In genomic region chr7:109566327-109566726, GRCm38 (mm10) we compare ENCODE assay signal across 22 mouse cellular contexts. TPM values are rescaled to one million over a fixed set of nuclear protein-coding genes. Genes with fewer than 3 reads are reported as not detected.
A peak's percentile ranks its signal among the peaks of the same experiment; 100 is the strongest.
DNase-seq lines count a peak whose midpoint lies in the region; ATAC-seq and TF ChIP-seq lines count a peak whose summit lies in the region.
"Had no signal": no experiment of that assay in that cellular context is flagged by ENCODE, and none has a peak within 500 bp of the region (broad histone marks: within the 10 kb centered on the region; RNA-seq: fewer than 3 reads in every experiment).

No protein-coding gene starts in this region.

- DNase-seq in heart, adult 2 months, result no peak
- DNase-seq in liver, adult 2 months (ENCODE audit: extremely low read depth, low read depth, low spot score), result peak; percentile 83
- no peak for DNase-seq in liver, embryonic 11.5 days (ENCODE audit: low spot score)
- no peak for DNase-seq in lung, postnatal 0 days (ENCODE audit: low spot score)
- no peak for DNase-seq in lung, postnatal 4 days
- no peak for DNase-seq in layer of hippocampus, adult 11-12 months (ENCODE audit: low spot score)
- DNase-seq: cerebellum, adult 18-20 months; cerebellum, adult 9-11 months; cerebellum, postnatal 36 days; gastrocnemius, postnatal 25 days; heart, postnatal 14 days had no signal

- no peak for TF ChIP-seq CTCF in heart, adult 2 months (IDR thresholded peaks at IDR 0.05)
- TF ChIP-seq CTCF in liver, adult 2 months (IDR thresholded peaks at IDR 0.05; ENCODE audit: low read depth, low read length), result no peak
- TF ChIP-seq CTCF in lung, postnatal 0 days (IDR thresholded peaks at IDR 0.05), result no peak

- TF ChIP-seq POLR2A in heart, adult 2 months (IDR thresholded peaks at IDR 0.05; ENCODE audit: insufficient read depth, low read depth, low read length), result no peak
- TF ChIP-seq POLR2A in liver, adult 2 months (IDR thresholded peaks at IDR 0.05; ENCODE audit: extremely low read depth, insufficient read depth, low read length), result no peak

- no peak for ATAC-seq in heart, embryonic 12.5 days (ENCODE audit: insufficient number of reproducible peaks, low FRiP score)
- ATAC-seq in liver, embryonic 11.5 days (replicated peaks; ENCODE audit: low FRiP score), result no peak
- ATAC-seq in lung, postnatal 0 days, result no peak
- ATAC-seq: activated CD4-positive, CD25-positive, alpha-beta regulatory T cell, adult 4 months; forebrain, embryonic 16.5 days; Patski had no signal

- H3K27ac ChIP-seq in heart, adult 2 months, result peak overlapping the region; percentile 12; the same call in 1 of the 2 replicates
- H3K27ac ChIP-seq in heart, embryonic 12.5 days (ENCODE audit: poor library complexity, severe bottlenecking), result no peak overlapping the region
- H3K27ac ChIP-seq in liver, adult 2 months (replicated peaks; ENCODE audit: insufficient read depth, low read depth, low read length), result peak overlapping the region; percentile 78
- no peak overlapping the region for H3K27ac ChIP-seq in liver, embryonic 11.5 days (ENCODE audit: low read depth, low read length)
- H3K27ac ChIP-seq in lung, postnatal 0 days (ENCODE audit: low read length), result peak overlapping the region; percentile 62; the same call in 1 of the 2 replicates
- H3K27ac ChIP-seq: embryonic facial prominence, embryonic 13.5 days; forebrain, embryonic 12.5 days; hindbrain, embryonic 10.5 days; hindbrain, embryonic 14.5 days had no signal

- H3K9me3 ChIP-seq in heart, embryonic 12.5 days (replicated peaks), result no peaks in the 10 kb centered on the region
- H3K9me3 ChIP-seq in liver, embryonic 11.5 days (ENCODE audit: control insufficient read depth, low read length), result no peaks in the 10 kb centered on the region
- H3K9me3 ChIP-seq in lung, postnatal 0 days (ENCODE audit: low read length), result no peaks in the 10 kb centered on the region
- H3K9me3 ChIP-seq: embryonic facial prominence, embryonic 13.5 days; forebrain, embryonic 12.5 days; heart, embryonic 10.5 days; heart, embryonic 15.5 days; hindbrain, embryonic 10.5 days had no signal

- H3K4me1 ChIP-seq in heart, adult 2 months (ENCODE audit: control insufficient read depth, insufficient read depth, low read length), result peaks cover 21% of the 10 kb centered on the region
- H3K4me1 ChIP-seq in heart, embryonic 12.5 days (replicated peaks), result peaks cover 41% of the 10 kb centered on the region
- peaks cover 39% of the 10 kb centered on the region for H3K4me1 ChIP-seq in liver, adult 2 months (ENCODE audit: control insufficient read depth, insufficient read depth, low read length)
- H3K4me1 ChIP-seq in liver, embryonic 11.5 days (replicated peaks; ENCODE audit: control insufficient read depth, insufficient read depth, low read length), result peaks cover 8% of the 10 kb centered on the region
- peaks cover 43% of the 10 kb centered on the region for H3K4me1 ChIP-seq in lung, postnatal 0 days (ENCODE audit: insufficient read depth, low read depth, low read length)

- no peak for TF ChIP-seq EP300 in heart, adult 2 months (IDR thresholded peaks at IDR 0.05; ENCODE audit: insufficient read depth, low read depth, low read length)
- TF ChIP-seq EP300 in lung, postnatal 0 days (IDR thresholded peaks at IDR 0.05), result no peak

- no peak overlapping the region for H3K4me3 ChIP-seq in heart, adult 2 months
- H3K4me3 ChIP-seq in heart, embryonic 12.5 days, result no peak overlapping the region
- H3K4me3 ChIP-seq in liver, adult 2 months (ENCODE audit: insufficient read depth, low read depth, low read length), result no peak overlapping the region
- H3K4me3 ChIP-seq in liver, embryonic 11.5 days (ENCODE audit: low read depth, low read length), result no peak overlapping the region
- no peak overlapping the region for H3K4me3 ChIP-seq in lung, postnatal 0 days (ENCODE audit: low read depth, low read length)
- H3K4me3 ChIP-seq: embryonic facial prominence, embryonic 13.5 days; forebrain, embryonic 12.5 days; heart, embryonic 10.5 days; heart, embryonic 15.5 days; hindbrain, embryonic 10.5 days had no signal

- H3K4me2 ChIP-seq in heart, embryonic 12.5 days, result no peak overlapping the region
- no peak overlapping the region for H3K4me2 ChIP-seq in liver, embryonic 11.5 days
- no peak overlapping the region for H3K4me2 ChIP-seq in lung, postnatal 0 days (replicated peaks; ENCODE audit: low read depth, low read length)
- H3K4me2 ChIP-seq: embryonic facial prominence, embryonic 13.5 days; forebrain, embryonic 12.5 days; heart, embryonic 15.5 days; hindbrain, embryonic 14.5 days had no signal

- no peaks in the 10 kb centered on the region for H3K27me3 ChIP-seq in heart, adult 2 months (ENCODE audit: control insufficient read depth, insufficient read depth, low read length)
- no peaks in the 10 kb centered on the region for H3K27me3 ChIP-seq in heart, embryonic 12.5 days (replicated peaks)
- no peaks in the 10 kb centered on the region for H3K27me3 ChIP-seq in liver, adult 2 months (ENCODE audit: control insufficient read depth, insufficient read depth, low read length)
- no peaks in the 10 kb centered on the region for H3K27me3 ChIP-seq in liver, embryonic 11.5 days (replicated peaks; ENCODE audit: control insufficient read depth, insufficient read depth, low read length)
- no peaks in the 10 kb centered on the region for H3K27me3 ChIP-seq in lung, postnatal 0 days (replicated peaks; ENCODE audit: insufficient read depth, low read length)
- H3K27me3 ChIP-seq: CH12.LX; embryonic facial prominence, embryonic 13.5 days; forebrain, embryonic 12.5 days; heart, embryonic 15.5 days; Patski had no signal

- peaks cover 5% of the 10 kb centered on the region; the same call in 1 of the 2 replicates for H3K79me2 ChIP-seq in heart, adult 2 months (replicated peaks; ENCODE audit: control insufficient read depth, insufficient read depth, low read length)
- peaks cover 17% of the 10 kb centered on the region; the same call in 1 of the 2 replicates for H3K79me2 ChIP-seq in liver, adult 2 months (ENCODE audit: control insufficient read depth, insufficient read depth, low read length)

- H3K36me3 ChIP-seq in heart, adult 2 months (ENCODE audit: control insufficient read depth, insufficient read depth, low read length), result peaks cover 26% of the 10 kb centered on the region
- H3K36me3 ChIP-seq in heart, embryonic 12.5 days, result peaks cover 13% of the 10 kb centered on the region; the same call in 1 of the 2 replicates
- H3K36me3 ChIP-seq in liver, adult 2 months (ENCODE audit: control insufficient read depth, insufficient read depth, low read length), result no peaks in the 10 kb centered on the region
- no peaks in the 10 kb centered on the region for H3K36me3 ChIP-seq in liver, embryonic 11.5 days (ENCODE audit: control insufficient read depth, insufficient read depth, low read length)
- H3K36me3 ChIP-seq in lung, postnatal 0 days (ENCODE audit: insufficient read depth, low read length), result no peaks in the 10 kb centered on the region; the same call in 1 of the 2 replicates

- H3K9ac ChIP-seq in heart, adult 2 months (ENCODE audit: low read depth, low read length), result no peak overlapping the region
- no peak overlapping the region for H3K9ac ChIP-seq in heart, embryonic 12.5 days
- H3K9ac ChIP-seq in liver, adult 2 months (ENCODE audit: low read depth, low read length), result peak overlapping the region; percentile 11
- H3K9ac ChIP-seq in liver, embryonic 11.5 days (ENCODE audit: low read depth, low read length), result no peak overlapping the region
- no peak overlapping the region for H3K9ac ChIP-seq in lung, postnatal 0 days (replicated peaks; ENCODE audit: low read depth)
- H3K9ac ChIP-seq: embryonic facial prominence, embryonic 13.5 days; forebrain, embryonic 12.5 days; heart, embryonic 15.5 days; hindbrain, embryonic 14.5 days had no signal

- intact Hi-C loops in heart, adult 2 months (cut with DNase I), result loop anchor here (5.0 kb wide), 1 partner anchor 34 kb away; no protein-coding TSS in a partner anchor

RNA-seq across cellular contexts. Expression of gene Rpl27a, which starts 47.4 kb away (rescaled TPM):
- 100 to 1,000 TPM; 102 to 105 TPM for total RNA-seq in heart, adult 2 months (2021)
- polyA plus RNA-seq in heart, adult 2 months (2012; rRNA removed), result 136 and 167 TPM in 2 replicates
- polyA plus RNA-seq in heart, embryonic 12.5 days (2016; fragmentation: Nextera tagmentation; extraction: Ambion mirVana), result 80.5 and 83.4 TPM in 2 replicates
- 318 and 380 TPM in 2 replicates for total RNA-seq in liver, adult 2 months (2014; rRNA removed)
- 251 and 255 TPM in 2 replicates for polyA plus RNA-seq in liver, adult 2 months (2012; rRNA removed)
- 184 and 208 TPM in 2 replicates for polyA plus RNA-seq in liver, embryonic 11.5 days (2014; fragmentation: Nextera tagmentation; extraction: Ambion mirVana)
- polyA plus RNA-seq in lung, postnatal 0 days (2015; fragmentation: Nextera tagmentation; extraction: Ambion mirVana), result 108 and 110 TPM in 2 replicates

RNA-seq across cellular contexts. Expression of gene Trim66, which starts 58.4 kb away (rescaled TPM):
- under 1 TPM in 1 of 2 experiments, not detected in 1; 0.21 TPM for total RNA-seq in heart, adult 2 months (2021)
- polyA plus RNA-seq in heart, adult 2 months (2012; rRNA removed), result 0.14 and 0.15 TPM in 2 replicates
- polyA plus RNA-seq in heart, embryonic 12.5 days (2016; fragmentation: Nextera tagmentation; extraction: Ambion mirVana), result 0.03 TPM in 1 of 2 replicates, not detected in the other
- under 0.01 and 0.07 TPM in 2 replicates for total RNA-seq in liver, adult 2 months (2014; rRNA removed)
- 0.04 and 0.06 TPM in 2 replicates for polyA plus RNA-seq in liver, adult 2 months (2012; rRNA removed)
- 0.01 and 0.11 TPM in 2 replicates for polyA plus RNA-seq in liver, embryonic 11.5 days (2014; fragmentation: Nextera tagmentation; extraction: Ambion mirVana)
- polyA plus RNA-seq in lung, postnatal 0 days (2015; fragmentation: Nextera tagmentation; extraction: Ambion mirVana), result 0.04 TPM in 2 replicates
- polyA plus RNA-seq: activated CD4-positive, CD25-positive, alpha-beta regulatory T cell, adult 4 months; heart, embryonic 15.5 days had no signal

Comparison
In these comparisons a context has a peak if more than half of its experiments do, and no peak if none do; other contexts are left out.
1. H3K27ac ChIP-seq: peak in heart, adult 2 months (single experiment), liver, adult 2 months (single experiment) and lung, postnatal 0 days (single experiment); none in heart, embryonic 12.5 days (single experiment) and liver, embryonic 11.5 days (single experiment).